Mouse (Mus musculus): Measurements from ENCODE around the gene Apopt1.

Gene Apopt1

DNA sequence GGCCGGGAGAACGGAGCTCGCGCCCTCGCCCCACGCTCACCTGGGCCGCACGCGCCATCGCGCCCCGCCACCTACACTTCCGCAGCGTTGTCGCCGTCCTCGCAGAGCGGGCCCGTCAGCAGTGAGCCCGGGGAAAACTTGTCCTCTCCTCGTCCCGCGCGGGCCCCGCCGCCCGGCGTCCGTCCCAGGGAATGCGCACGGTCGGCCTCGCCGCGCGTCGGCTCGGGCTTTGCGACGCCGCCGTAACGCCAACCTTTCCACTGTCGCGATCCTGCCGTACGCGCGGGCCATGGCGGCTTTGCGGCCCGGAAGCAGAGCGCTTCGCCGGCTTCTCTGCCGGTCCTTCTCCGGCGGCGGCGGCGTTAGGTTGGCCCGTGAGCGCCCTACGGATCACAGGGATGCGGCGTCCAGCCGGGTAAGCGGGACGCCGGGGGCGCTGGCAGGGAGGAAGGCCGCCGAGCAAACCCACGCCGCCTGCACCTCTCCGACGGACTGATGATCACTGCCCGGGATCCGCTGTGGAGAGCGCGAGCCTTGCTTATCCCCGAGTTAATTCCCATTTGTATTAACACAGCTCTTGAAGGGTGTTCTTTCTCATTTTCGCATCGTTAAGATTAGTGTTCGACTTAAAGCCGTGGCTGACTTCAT is at the start of gene Apopt1, which contains the start of gene Bag5:
Apopt1 (plus strand) TSS at position 258 of the 648 bp plus-strand sequence.
Bag5 (minus strand) TSS at position 254 of the 648 bp plus-strand sequence.
- DNase-seq = peak; percentile 94

DNA sequence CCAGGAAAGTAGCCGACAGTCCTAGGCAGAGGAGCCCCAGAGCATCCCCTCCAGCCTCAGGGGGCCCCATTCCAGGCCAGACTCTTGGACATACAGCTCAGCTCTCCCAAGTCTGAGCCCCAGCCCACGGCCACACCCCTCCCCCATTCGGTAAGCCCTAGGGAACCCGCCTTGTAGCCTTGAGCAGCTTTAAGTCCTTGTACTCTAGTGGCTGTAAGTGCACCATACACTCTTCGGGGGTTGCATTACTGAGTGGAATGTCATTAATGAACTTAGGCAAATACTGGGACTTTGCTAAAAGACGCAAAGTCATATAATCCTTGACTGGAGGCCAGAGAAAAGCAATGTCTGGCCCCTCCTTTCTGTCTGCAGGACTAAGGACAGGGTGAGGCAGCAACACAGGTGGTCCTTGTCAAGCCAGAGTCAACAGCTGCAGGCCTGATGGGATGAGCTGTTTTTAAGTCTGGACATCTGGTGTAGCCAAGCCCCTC is 48.9 kb upstream of the Apopt1 start:
- DNase-seq = no peak

DNA sequence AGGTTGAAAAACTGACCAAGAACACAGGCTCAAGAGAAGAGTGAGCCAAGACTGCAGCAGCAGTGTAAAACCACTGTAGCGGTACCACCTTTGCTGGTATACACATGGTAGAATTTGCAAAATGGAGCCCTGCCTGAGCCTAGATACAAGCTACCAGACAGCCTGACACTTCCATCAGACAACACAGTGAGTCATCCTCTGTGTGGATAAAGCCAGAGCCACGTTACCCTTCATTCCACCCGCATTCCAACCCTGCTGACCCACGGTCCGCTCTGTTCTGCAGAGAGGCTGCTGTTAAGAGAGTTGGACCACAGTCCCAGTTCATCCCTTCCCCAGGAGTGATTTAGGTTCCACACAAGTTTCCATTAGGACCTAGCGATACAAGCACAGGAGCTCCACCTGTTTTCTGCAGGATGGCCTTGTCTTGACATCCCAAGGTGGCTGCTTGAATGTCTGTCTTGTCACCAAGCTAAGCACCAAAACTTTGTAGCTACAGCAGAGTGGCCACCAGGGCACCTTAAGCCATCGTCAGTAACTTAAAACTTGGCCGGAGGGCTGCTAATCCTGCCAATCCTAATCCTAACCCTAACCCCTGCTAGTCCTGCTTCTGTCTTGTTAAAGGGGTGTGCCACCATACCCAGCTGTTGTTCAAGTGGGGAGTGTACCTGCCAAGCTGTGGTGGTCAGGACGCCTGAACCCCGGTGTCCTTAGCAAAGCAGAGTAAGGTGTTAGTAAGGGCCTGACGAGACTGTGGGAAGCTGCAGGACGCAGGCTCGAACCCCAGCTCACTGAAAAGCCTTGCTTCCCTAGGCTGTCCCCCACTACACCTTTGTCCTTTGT is 47.8 kb upstream of the Apopt1 start:
- DNase-seq = no peak

DNA sequence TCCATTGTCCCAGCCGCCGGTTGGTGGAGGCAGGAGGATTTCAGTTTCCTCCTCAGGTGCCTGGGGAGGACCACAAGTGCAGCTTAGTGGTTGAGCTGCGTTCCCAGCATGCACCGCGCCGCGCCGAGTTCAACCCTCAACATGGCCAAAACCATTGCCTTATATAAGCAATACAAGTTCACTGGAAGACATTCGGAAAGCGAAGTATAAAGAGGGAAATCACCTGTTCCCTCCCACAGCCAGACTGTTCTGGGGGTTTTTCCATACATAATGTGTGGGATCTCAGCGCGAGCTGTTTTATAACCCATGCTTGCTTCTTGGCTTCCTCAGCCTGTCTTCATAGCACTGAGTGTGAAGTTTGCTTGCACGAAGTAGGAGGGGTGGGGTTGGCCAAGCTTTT is 46.7 kb upstream of the Apopt1 start:
- no peak for DNase-seq

DNA sequence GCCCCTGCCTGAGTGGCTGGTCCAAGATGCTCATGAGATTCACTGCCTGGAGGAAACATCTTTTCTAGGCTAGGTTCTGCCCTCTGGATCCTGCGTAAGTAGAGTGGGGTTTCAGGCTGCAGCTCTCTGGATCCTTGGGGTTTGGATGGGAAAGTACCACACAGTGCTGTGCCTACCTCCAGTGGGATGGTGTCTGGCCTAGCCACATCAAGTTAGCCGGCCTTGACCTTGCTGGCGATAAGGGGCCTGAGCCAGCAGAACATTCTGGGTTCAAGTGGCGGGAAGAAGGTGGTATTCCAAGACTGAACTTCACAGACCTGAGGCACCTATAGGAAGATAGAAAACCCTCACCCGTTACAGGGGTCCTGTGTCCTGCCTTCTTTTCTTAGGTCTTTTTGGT is 45.6 kb upstream of the Apopt1 start:
- no peak for DNase-seq

DNA sequence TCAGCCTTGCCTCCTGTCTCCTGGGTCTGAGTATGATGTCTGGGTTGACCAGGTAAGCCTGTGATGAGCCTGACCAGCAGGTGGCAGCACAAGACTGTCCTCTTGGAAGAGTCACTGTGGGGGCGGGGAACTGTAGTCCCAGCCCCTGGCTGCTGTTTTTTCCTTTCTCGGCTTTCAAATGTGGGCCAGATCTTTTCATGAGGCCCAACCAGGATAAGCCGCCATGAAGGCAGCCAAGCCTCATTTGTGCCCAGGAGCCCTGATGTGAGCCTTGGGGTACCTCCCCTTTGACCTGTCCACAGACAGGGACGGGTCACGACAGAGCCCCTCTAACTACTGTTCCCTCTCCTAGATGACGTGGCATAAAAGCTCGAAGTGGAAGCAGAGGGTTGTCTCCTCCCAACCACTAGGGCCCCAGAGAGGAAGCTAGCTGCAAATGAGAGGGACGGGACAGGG is 44.6 kb upstream of the Apopt1 start:
- peak; percentile 97 for DNase-seq

DNA sequence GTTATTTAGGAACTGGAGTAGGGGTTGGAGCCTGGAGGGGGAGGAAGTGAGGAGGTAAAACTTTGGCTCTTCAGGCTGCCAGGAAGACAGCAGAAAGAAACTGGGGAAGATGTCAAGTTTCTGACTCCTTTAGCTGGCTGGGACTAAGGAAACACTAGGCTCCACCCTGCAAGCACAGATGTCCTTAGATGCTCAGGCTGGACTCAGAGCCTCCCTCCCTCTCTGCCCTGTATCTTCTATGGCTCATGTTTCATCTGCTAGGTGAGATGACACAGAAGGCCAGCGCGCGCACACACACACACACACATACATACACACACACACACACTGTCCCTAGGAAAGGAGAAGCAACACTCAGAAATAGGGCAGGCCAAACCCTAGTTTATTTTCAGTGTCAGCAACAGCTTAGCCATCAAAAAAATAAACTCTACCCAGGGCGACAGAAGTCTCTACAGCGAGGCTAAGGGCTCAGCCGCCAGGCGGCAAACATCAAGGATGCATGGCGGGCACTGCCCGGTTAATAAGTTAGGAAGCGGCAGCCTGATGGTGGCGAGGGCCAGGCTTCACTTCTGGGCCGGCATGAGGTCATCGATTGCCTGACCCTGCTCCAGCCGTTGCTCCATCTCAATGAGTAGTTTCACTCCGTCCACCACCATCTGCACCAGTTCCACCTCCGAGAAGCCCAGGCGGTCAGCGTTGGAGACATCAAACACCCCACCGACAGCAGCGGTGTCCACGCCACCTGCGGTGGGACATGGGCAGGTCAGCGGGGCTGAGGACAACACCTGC is 43.9 kb upstream of the Apopt1 start:
- no peak for DNase-seq

DNA sequence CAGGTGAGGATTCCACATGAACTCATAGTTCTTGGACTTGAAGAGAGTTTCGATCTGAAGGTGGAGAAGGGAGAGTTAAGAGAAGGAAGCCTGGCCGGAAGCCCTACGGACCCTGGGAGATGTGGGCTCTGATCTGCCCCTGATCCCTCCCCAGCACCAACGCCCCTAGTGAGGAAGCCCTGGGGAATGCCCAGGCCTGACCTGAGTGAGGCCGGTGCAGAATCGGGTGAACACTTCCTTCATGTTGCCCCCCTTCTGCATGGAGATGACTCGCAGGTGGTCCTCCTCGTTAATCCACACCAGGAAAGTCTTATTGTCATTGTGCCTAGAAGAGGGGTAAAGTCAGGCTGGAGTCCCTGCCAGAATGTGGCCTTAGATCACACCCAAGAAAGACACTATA is 43.1 kb upstream of the Apopt1 start:
- no peak for DNase-seq

DNA sequence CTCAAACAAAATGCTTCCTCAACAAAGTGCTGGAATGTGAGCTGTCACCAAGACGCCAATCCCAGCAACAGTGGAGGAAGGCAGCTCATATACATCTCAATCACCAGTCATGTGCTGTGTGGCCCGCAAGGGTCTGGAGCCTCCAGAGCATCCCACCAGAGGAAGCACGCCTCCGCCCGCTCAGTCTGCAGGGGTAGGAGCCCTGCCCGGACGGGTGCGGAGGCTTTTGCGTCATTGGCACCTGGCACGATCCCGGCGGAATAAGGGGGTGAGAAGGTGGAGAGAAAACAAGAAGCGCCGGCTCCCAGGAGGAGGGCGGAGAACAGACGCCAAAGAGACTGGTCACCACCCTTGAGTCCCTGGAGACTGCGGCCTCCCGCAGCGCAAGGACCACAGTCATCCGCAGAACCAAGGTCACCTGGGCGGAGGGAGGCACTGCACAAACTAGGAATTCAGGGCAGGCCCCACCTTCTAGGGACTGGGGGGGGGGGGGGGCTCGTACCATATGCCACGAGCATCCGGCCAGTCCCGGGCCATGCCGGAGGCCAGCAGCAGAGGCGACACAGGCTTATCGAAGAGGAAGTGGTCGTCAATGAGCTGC is 42.6 kb upstream of the Apopt1 start:
- DNase-seq = no peak

DNA sequence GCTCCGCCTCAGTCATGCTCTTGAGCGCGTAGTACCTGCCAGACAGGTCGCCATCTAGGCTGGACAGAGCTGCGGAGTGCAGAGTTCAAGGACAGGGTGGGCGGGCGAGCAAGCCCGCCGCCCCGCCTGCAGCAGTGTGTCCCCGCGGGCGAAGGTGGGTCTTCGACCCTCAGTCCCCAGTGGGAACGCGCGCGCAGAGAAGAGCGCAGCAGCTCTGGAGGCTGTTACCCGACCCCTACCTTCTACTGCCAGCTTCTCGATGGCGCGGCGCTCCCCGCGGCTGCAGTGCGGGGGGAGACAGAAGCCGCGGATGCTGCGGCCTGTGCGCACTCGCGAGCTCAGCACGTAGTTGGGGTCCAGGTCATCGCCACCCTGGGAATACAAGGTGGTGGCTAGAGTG is 42.1 kb upstream of the Apopt1 start:
- no peak for DNase-seq

DNA sequence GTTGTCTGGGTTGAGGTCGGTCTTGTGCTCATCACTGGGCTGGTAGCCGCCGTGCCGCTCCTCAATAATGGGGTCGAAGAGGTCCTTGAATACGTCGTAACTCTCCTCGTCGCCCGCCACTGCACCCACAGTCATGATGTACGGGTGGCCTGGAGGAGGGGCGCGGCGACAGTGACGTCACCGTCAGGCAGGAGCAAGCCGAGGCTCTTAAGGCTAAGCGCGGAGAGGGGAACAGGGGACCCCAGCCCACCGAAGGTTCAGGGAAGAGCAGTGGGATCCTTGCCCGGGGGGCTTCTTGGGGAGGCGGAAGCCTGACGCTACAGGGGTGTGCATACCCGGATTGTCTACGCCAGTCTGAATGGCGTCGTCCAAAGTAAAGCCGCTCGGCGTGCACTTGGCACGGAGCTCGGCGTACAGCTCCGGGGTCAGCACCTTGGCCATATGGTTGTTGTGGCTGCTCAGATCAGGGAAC is 41.6 kb upstream of the Apopt1 start:
- no peak for DNase-seq

DNA sequence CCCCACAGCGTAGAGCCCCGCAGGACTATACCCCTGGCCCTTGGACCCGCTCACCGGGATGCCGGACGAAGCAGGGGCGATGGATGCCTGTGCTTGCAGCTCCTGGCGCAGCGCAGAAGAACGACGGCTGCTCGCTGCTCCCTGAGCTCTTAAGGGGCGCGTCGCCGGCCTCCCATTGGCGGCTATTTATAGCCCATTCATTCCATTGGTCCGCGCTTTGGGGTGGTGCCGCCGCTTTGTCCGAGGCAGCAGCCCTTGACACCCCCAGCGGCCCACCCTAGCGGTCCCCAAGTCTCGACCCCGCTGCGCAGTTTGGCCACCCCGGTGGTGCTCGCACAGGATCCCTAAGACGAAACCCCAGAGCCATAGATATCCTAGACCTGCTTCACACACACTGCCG is 40.9 kb upstream of the Apopt1 start, which contains the start of gene Ckb:
Ckb (minus strand) TSS at position 163 of the 400 bp plus-strand sequence.
- peak; percentile 75 for DNase-seq

DNA sequence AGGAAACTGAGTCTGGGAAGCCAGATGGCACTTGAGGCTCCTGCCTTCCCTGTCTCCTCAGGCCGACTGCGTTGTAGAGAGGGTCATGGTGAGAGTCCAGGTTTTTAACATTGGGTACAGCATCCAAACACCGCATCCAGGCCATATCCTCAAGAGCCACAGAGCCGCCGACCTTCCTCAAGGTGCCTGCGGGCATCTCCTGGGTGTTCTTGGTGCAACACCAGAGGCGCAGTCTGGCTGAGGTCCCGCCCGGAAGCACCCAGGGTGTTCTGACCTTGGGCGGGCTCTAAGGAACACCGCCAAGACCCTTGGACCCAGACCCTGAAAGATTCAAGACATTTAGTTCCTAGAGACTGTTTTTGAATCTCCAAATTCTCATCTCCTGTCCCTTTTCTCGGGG is 40.5 kb upstream of the Apopt1 start:
- DNase-seq = no peak

DNA sequence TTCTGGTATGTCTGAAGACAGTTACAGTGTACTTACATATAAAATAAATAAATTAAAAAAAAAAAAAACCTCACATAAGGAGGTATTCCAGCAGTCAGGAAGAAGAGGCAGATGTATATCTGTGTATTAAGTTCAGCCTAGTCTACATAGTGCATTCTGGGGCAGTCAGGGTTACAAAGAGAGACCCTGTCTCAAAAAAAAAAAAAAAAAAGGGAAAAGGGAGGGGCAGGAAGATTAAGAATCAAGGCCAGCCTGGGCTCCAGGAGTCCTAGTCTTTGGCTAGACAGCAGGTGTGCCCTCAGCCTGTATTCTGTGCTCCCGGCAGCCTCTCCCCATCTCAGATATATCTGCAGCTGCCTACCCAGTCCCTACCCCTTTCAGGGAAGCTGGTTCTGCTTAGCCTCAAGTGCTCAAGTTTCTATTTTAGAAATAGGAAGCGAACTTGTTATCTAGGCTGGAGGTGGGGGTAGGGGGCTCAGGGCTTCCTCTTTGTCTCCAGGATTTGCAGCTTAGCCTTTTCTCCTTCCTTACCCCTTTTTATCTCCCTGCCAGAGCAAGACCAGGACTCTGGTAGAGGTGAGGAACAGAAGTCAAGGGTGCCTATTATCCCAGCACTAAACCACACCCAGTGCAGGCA is 38.1 kb upstream of the Apopt1 start:
- no peak for DNase-seq

DNA sequence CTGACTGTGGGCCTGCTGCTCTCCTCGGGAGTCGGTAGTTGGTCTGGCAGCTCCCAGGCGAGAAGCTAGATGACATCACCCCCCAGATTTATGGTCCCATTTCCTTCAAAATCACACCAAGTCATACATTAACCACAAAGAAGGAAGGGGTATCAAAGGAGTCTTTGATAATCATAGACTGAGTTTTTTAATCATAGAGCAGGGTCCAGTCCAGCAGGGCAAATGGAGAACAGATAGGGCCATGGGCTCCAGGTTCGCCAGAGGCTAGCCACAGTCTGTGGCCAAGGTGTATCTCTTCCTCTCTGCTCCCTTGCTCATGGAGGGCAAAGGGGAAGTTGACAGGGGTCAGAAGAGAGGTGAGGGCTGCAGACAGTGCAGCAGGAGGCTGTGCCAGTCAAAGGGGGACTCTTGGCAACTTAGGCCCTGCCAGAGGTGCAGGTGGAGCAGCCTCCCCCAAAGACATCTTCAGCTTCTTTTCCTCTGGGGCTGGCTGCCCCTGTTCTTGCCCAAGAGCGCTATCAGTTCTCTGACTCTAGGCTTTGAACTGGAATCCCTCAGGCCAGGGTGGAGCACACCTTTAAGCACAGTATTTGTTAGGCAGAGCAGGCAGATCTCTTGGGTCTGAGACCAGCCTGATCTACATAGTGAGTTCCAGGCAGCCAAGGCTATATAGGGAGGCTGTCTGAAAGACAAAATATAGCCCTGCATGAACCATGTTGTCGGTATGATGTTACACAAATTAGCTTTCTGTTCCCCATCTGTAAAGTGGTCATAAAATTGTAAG is 37.1 kb upstream of the Apopt1 start:
- no peak for DNase-seq

DNA sequence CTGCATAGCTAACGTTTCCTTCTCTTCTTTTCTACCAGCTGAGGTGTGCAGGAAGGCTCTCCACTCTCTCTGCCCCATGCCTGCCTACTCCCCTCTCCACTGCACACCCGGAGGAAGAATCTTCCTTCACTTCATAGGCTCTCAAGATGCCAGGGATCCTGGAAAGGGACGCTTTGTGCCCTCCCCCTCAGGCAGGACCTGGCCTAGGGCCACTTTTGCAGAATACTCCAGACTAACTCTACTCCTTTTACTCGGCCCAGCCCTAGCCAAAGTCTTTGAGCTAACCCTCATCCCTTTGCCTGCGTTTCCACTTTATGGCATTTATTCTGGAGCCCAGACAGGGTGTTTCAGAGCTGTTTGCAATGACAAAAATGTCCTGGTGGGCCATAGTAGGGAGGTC is 35.6 kb upstream of the Apopt1 start:
- DNase-seq = peak; percentile 60

DNA sequence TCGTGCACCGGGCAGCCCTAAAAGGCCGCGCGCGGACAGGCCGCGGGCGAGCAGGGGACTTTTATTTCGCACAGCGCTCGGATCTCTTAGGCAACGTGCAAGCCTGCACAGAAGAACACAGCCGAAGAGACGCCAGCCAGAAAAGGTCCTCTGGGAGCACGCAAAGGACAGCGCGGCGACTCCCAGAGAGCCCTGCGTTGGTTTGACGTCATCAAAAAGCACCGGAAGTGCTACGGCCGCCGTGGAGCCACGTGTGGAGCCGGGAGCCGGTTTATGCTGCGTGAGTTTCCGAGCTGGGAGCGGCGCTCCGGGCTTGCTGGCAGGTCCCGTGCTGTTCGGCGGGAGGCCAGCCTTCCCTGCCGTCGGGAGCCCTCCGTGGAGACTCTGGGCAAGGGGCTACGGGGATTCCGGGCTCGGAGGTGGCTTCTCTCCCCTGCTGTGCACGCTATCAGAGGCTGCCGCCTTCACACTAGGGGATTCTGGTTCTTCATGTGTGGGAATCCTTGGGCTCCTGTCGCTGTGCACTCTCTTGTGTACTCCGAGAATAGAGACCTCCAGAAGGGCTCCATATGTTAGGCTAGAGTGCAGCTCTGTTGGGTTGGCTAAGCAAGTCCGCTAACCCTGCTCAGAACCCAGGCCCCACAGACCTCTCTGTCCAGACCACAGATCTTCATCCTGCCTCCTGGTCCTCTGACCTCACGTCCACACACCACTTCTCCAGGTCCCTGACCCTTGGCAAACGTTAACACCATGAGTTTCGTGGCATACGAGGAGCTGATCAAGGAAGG is 35.0 kb upstream of the Apopt1 start, which contains the start of gene Trmt61a:
Trmt61a (plus strand) TSS at position 224 of the 788 bp plus-strand sequence.
- DNase-seq = peak; percentile 91

DNA sequence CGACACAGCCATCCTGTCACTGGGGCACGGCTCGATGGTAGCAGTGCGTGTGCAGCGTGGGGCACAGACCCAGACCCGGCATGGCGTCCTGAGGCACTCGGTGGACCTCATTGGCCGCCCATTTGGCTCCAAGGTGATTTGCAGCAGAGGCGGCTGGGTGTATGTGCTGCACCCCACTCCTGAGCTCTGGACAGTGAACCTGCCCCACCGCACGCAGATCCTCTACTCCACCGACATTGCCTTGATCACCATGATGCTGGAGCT is 34.5 kb upstream of the Apopt1 start:
- no peak for DNase-seq

DNA sequence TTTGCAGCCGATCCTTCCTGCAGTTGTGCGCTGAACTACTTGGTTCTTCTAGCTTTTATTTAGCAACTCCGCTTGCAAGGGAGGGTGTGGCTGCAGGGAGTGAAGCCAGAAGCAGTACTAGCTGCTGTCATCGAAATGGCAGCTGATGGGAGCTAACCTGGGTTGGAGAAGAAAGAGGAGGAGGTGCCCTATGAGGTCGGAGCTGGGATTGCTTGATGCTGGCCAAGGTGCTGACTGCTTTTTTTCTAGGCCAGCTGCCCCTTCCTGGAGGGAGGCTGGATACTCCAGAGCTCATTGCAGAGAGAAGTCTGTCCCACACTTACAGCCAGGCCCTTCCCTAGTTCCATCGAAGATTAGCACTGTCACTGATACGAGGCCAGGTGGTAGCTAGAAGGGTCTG is 34.1 kb upstream of the Apopt1 start:
- no peak for DNase-seq

DNA sequence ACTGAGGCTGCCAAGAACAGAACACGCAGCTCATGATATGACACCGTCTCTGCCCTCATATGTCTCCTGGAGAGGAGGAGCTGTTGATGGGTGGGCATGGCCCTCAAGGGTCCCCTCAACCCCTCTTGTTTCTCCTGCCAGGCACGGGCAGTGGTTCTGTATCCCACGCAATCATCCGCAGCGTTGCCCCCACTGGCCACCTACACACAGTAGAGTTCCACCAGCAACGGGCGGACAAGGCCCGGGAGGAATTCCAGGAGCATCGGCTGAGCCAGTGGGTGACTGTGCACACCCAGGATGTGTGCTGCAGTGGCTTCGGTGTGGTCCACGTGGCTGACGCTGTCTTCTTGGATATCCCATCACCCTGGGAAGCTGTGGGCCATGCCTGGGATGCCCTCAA is 32.4 kb upstream of the Apopt1 start:
- DNase-seq = no peak

DNA sequence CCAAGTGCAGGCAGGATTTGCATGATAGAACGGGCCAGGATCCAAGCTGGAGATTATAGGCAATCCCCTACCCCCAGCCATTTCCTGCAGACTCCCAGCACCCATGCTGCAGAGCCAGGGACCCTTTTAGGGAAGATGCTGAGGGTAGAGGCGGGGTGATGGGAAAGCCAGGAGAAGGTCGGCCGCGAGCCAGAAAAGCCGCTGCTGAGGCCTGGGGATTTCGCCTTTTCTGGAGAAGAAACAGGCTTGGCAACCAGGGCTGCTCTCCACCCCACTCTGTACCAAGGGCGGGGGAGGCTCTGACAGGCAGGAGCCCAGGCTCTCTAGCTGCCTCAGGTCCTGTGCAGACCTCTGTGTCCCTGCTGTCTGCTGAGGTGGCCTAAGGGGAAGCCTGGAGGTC is 31.8 kb upstream of the Apopt1 start:
- DNase-seq = no peak

All from kidney, adult 9 months (tissue).